Mouse (Mus musculus) macrophage (primary cell): Measurements from ENCODE around the gene Psen2. TPM values are rescaled to one million over a fixed set of nuclear protein-coding genes. Genes with fewer than 3 reads are reported as not detected.
A peak's percentile ranks its signal among the peaks of the same experiment; 100 is the strongest.

Experiments
- H3K27ac ChIP-seq: fragments of 350-480 bp; formaldehyde crosslinking; 2 replicates; pipeline ENCODE4 v1.9.0; 2021
- H3K36me3 ChIP-seq: fragments of 350-480 bp; formaldehyde crosslinking; 2 replicates; pipeline ENCODE4 v1.9.0; 2021; ENCODE audit errors: inconsistent target
- H3K4me3 ChIP-seq: fragments of 350-480 bp; formaldehyde crosslinking; 2 replicates; pipeline ENCODE4 v1.9.0; 2021; ENCODE audit errors: inconsistent target
- H3K79me2 ChIP-seq: fragments of 350-480 bp; formaldehyde crosslinking; 2 replicates; pipeline ENCODE4 v1.9.0; 2021; ENCODE audit errors: inconsistent target
- WGBS: methylation state at CpG from one replicate; pipeline ENCODE4 v1.1.7; 2026; ENCODE audit warnings: inconsistent platforms; ENCODE audit not compliant: missing documents; 5-methylcytosine and 5-hydroxymethylcytosine counted together
- polyA plus RNA-seq: library from polyadenylated mRNA; stranded (reverse); fragments of 250-400 nt; gene quantifications from 3 replicates; pipeline ENCODE4 v1.2.4, GENCODE M21; 2018; ENCODE audit warnings: inconsistent platforms

Psen2 gene
- polyA plus RNA-seq, 1 experiment from 2014 or later, result 104 TPM

- no peaks in the 10 kb centered on the region for H3K36me3 ChIP-seq
- WGBS, result 80% methylated on average over 8 of the region's 8 CpGs
- H3K4me3 ChIP-seq, result no peak overlapping the region
- peak overlapping the region; percentile 85 for H3K27ac ChIP-seq
- H3K79me2 ChIP-seq, result peaks cover 5% of the 10 kb centered on the region; the same call in 1 of the 2 replicates
Observed at GRCm38 (mm10) chr1:180261857-180262570, 1.2 kb downstream of the Psen2 start.

- 94% methylated on average over 3 of the region's 3 CpGs for WGBS
- Histone ChIP-seq H3K27ac (peak overlapping the region; percentile 85), H3K36me3 (no peaks in the 10 kb centered on the region), H3K79me2 (peaks cover 11% of the 10 kb centered on the region; the same call in 1 of the 2 replicates), H3K4me3 (no peak overlapping the region)
Observed at GRCm38 (mm10) chr1:180261415-180261814, 1.8 kb downstream of the Psen2 start.

- WGBS, result 43% methylated on average over 2 of the region's 2 CpGs
- Histone ChIP-seq H3K4me3 (no peak overlapping the region), H3K36me3 (no peaks in the 10 kb centered on the region), H3K27ac (peak overlapping the region; percentile 85), H3K79me2 (peaks cover 11% of the 10 kb centered on the region; the same call in 1 of the 2 replicates)
Observed at GRCm38 (mm10) chr1:180260886-180261285, 2.4 kb downstream of the Psen2 start.

- Histone ChIP-seq H3K79me2 (peaks cover 22% of the 10 kb centered on the region), H3K4me3 (no peak overlapping the region), H3K36me3 (no peaks in the 10 kb centered on the region), H3K27ac (no peak overlapping the region)
- 81% methylated on average over 2 of the region's 2 CpGs for WGBS
Observed at GRCm38 (mm10) chr1:180259753-180260152, 3.5 kb downstream of the Psen2 start.

GRCm38 (mm10) chr1:180257446-180257845 is 5.8 kb downstream of the Psen2 start:
- Histone ChIP-seq H3K79me2 (peaks cover 45% of the 10 kb centered on the region), H3K27ac (no peak overlapping the region), H3K36me3 (no peaks in the 10 kb centered on the region), H3K4me3 (no peak overlapping the region)
- 77% methylated on average over 6 of the region's 6 CpGs for WGBS

GRCm38 (mm10) chr1:180256866-180257265 is 6.4 kb downstream of the Psen2 start:
- H3K79me2 ChIP-seq, result peaks cover 50% of the 10 kb centered on the region
- WGBS, result 50% methylated on average over 4 of the region's 4 CpGs
- peak overlapping the region; percentile 67 for H3K4me3 ChIP-seq
- no peaks in the 10 kb centered on the region for H3K36me3 ChIP-seq
- peak overlapping the region; percentile 79 for H3K27ac ChIP-seq

- peaks cover 57% of the 10 kb centered on the region for H3K79me2 ChIP-seq
- peak overlapping the region; percentile 67 for H3K4me3 ChIP-seq
- peak overlapping the region; percentile 79 for H3K27ac ChIP-seq
- no peaks in the 10 kb centered on the region for H3K36me3 ChIP-seq
- WGBS, result under 1% methylated on average over 39 of the region's 39 CpGs
Observed at GRCm38 (mm10) chr1:180256138-180256674, 7.0 kb downstream of the Psen2 start.

- peak overlapping the region; percentile 55 for H3K4me3 ChIP-seq
- 1% methylated on average over 24 of the region's 33 CpGs for WGBS
- no peaks in the 10 kb centered on the region for H3K36me3 ChIP-seq
- H3K27ac ChIP-seq, result peak overlapping the region; percentile 12; the same call in 1 of the 2 replicates
- peaks cover 64% of the 10 kb centered on the region for H3K79me2 ChIP-seq
Observed at GRCm38 (mm10) chr1:180255294-180256117, 7.7 kb downstream of the Psen2 start.

- 98% methylated on average over 5 of the region's 5 CpGs for WGBS
- Histone ChIP-seq H3K79me2 (peaks cover 69% of the 10 kb centered on the region), H3K27ac (no peak overlapping the region), H3K36me3 (no peaks in the 10 kb centered on the region), H3K4me3 (no peak overlapping the region)
Observed at GRCm38 (mm10) chr1:180254316-180254715, 8.9 kb downstream of the Psen2 start.

- no peak overlapping the region for H3K27ac ChIP-seq
- H3K36me3 ChIP-seq, result no peaks in the 10 kb centered on the region
- 85% methylated on average over 11 of the region's 11 CpGs for WGBS
- H3K4me3 ChIP-seq, result no peak overlapping the region
- H3K79me2 ChIP-seq, result peaks cover 85% of the 10 kb centered on the region
Observed at GRCm38 (mm10) chr1:180252656-180253190, 10.5 kb downstream of the Psen2 start.

- Histone ChIP-seq H3K4me3 (no peak overlapping the region), H3K36me3 (peaks cover 8% of the 10 kb centered on the region; the same call in 1 of the 2 replicates), H3K79me2 (peaks cover 86% of the 10 kb centered on the region), H3K27ac (no peak overlapping the region)
- 83% methylated on average over 10 of the region's 10 CpGs for WGBS
Observed at GRCm38 (mm10) chr1:180251176-180252048, 11.8 kb downstream of the Psen2 start.

GRCm38 (mm10) chr1:180250441-180250830 is 12.8 kb downstream of the Psen2 start:
- WGBS, result 66% methylated on average over 8 of the region's 8 CpGs
- Histone ChIP-seq H3K79me2 (peaks cover 82% of the 10 kb centered on the region), H3K36me3 (peaks cover 15% of the 10 kb centered on the region), H3K27ac (no peak overlapping the region), H3K4me3 (no peak overlapping the region)

- H3K4me3 ChIP-seq, result no peak overlapping the region
- peaks cover 21% of the 10 kb centered on the region for H3K36me3 ChIP-seq
- WGBS, result 26% methylated on average over 20 of the region's 20 CpGs
- H3K27ac ChIP-seq, result no peak overlapping the region
- H3K79me2 ChIP-seq, result peaks cover 76% of the 10 kb centered on the region
Observed at GRCm38 (mm10) chr1:180249666-180250440, 13.4 kb downstream of the Psen2 start.
